Comparison of ENCODE assay signal across 13 mouse cellular contexts in the genomic region with DNA sequence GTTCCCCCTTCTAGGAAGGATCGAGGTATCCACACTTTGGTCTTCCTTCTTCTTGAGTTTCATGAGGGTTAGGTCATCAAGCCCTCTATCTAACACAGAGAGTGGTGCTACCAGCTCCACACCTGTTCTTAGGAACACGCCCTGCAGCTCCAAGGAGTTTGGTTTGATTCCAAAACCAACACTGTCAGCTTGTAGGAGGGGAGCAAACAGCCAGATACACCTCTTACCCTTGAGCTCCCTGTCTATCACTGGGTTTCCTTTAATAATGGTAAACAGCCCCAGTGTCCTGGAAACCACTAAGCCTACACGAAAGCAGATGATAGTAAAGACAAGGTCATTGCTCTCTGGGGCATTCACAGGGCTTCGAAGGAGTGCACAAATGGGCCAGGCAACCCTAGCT.
"Had no signal": no experiment of that assay in that cellular context is flagged by ENCODE, and none has a peak within 500 bp of the region (broad histone marks: within the 10 kb centered on the region; RNA-seq: fewer than 3 reads in every experiment).

No protein-coding gene starts in this region.

- H3K4me3 ChIP-seq: limb, embryonic 10.5 days; liver, embryonic 15.5 days; lung, embryonic 15.5 days; midbrain, embryonic 15.5 days; neural tube, embryonic 12.5 days had no signal

- H3K27ac ChIP-seq: limb, embryonic 10.5 days; liver, embryonic 15.5 days; lung, embryonic 15.5 days; midbrain, embryonic 15.5 days; neural tube, embryonic 12.5 days had no signal

- H3K9me3 ChIP-seq: limb, embryonic 10.5 days; liver, embryonic 15.5 days; lung, embryonic 15.5 days; midbrain, embryonic 15.5 days; neural tube, embryonic 12.5 days had no signal

- ATAC-seq: midbrain, embryonic 15.5 days had no signal

- H3K36me3 ChIP-seq: limb, embryonic 10.5 days; liver, embryonic 15.5 days; lung, embryonic 15.5 days; midbrain, embryonic 15.5 days; neural tube, embryonic 12.5 days had no signal

- DNase-seq: kidney, adult 11 months; kidney, postnatal 10 days; kidney, postnatal 4 days; spleen, adult 18-20 months; thymus, adult 2 months; thymus, postnatal 25 days had no signal

- H3K4me2 ChIP-seq: liver, embryonic 11.5 days; liver, embryonic 15.5 days; lung, embryonic 15.5 days; midbrain, embryonic 11.5 days; midbrain, embryonic 15.5 days; neural tube, embryonic 12.5 days had no signal

- H3K27me3 ChIP-seq: liver, embryonic 15.5 days; lung, embryonic 15.5 days; midbrain, embryonic 15.5 days; neural tube, embryonic 12.5 days had no signal

- H3K4me1 ChIP-seq: limb, embryonic 10.5 days; liver, embryonic 15.5 days; lung, embryonic 15.5 days; midbrain, embryonic 15.5 days; neural tube, embryonic 12.5 days had no signal

- H3K9ac ChIP-seq: liver, embryonic 15.5 days; lung, embryonic 15.5 days; midbrain, embryonic 15.5 days; neural tube, embryonic 12.5 days had no signal
